Mouse (Mus musculus): ENCODE measurements around the gene Stx8.

Stx8 gene

GRCm38 (mm10) chr11:68233469-68233965 is 267.5 kb downstream of the Stx8 start:
- DNase-seq: no peak

- DNase-seq: no peak
These were observed 273.8 kb downstream of the Stx8 start for GRCm38 (mm10) chr11:68239756-68240155.

GRCm38 (mm10) chr11:68244254-68244991 is 278.4 kb downstream of the Stx8 start:
- no peak for DNase-seq

- DNase-seq: no peak
These were observed 278.9 kb downstream of the Stx8 start for GRCm38 (mm10) chr11:68244992-68245261.

GRCm38 (mm10) chr11:68247897-68248296 is 281.9 kb downstream of the Stx8 start:
- no peak for DNase-seq

GRCm38 (mm10) chr11:68250106-68250505 is 284.1 kb downstream of the Stx8 start:
- no peak for DNase-seq

GRCm38 (mm10) chr11:68253531-68253930 is 287.5 kb downstream of the Stx8 start:
- DNase-seq: peak; percentile 64

All from thymus, postnatal 14 days (tissue).